Mouse (Mus musculus): Measurements from ENCODE around the gene Slc36a3. TPM values are rescaled to one million over a fixed set of nuclear protein-coding genes. Genes with fewer than 3 reads are reported as not detected.
"Not testable (repeated sequence)": the region's sequence is repeated elsewhere in the genome, so short reads cannot be mapped to it uniquely, and the experiment has no call there.

The Slc36a3 gene
- total RNA-seq, 1 experiment from 2014 or later = 1.0 TPM

DNA sequence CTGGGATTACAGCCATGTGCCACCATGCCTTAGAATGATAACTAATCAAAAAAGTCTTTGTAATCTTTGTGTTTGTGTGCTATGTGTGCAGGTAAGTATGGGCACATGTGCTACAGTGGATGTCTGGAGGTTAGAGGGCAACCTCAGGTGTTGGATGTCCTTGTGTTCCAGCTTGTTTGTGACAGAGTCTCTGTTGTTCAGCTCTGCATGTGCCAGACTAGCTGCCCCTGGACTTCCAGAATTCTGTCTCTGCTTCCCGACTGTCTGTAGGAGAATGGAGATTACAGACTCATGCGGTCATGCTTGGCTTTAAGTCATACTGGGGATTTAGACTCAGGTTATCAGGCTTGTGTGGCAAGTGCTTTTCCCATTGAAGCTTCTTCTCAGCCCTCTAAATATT is 37.2 kb downstream of the Slc36a3 start:
- ATAC-seq (ENCODE audit: extremely low read depth, insufficient number of reproducible peaks, low FRiP score, poor library complexity, severe bottlenecking) = no peak

DNA sequence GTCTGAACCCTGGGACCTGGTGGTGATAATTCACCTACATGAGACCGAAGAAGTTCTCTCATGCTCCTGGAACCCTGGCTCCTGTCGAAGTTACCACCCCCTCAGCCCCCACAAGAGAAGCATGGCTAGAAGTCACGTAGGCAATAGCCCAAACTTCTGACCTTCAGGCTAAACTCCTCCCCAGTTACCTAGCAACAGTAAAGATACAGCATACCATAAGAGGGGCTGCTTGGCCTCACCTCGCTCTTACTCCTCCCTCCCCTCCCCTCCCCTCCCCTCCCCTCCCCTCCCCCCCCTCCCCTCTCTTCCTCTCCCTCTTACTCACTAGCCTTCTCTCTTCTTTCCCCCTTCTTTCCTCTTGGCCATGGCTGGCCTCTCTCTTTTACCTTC is 37.7 kb downstream of the Slc36a3 start:
- ATAC-seq (ENCODE audit: extremely low read depth, insufficient number of reproducible peaks, low FRiP score, poor library complexity, severe bottlenecking) = not testable (repeated sequence)

DNA sequence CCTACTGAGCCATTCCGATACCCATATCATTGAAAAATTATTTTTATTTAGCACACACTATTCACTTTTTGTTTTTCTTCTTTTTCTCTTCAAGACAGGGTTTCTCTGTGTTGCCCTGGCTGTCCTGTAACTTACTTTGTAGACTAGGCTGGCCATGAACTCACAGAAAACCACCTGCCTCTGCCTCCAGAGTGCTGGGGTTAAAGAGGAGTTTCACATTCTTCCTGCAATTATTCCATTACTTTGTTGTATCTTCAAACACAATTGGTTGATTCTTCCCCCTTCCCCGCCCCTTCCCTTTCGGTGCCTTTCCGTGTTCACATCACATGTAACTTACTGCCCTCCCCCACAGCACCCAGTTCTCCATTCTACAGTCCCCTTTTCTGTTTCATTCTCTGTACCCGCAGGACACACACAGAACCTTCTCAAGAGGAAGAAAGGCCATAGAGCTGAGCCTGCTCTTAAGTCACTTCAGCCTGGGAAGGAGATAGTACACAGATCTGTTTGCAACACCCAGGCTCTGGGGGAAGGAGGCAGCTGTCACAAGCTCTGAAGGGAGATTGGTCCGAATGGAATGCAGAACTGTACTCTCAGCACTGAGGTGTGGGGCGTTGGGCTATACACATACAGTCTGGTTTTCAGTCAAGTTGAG is 38.2 kb downstream of the Slc36a3 start:
- ATAC-seq (ENCODE audit: extremely low read depth, insufficient number of reproducible peaks, low FRiP score, poor library complexity, severe bottlenecking) = peak; percentile 91

DNA sequence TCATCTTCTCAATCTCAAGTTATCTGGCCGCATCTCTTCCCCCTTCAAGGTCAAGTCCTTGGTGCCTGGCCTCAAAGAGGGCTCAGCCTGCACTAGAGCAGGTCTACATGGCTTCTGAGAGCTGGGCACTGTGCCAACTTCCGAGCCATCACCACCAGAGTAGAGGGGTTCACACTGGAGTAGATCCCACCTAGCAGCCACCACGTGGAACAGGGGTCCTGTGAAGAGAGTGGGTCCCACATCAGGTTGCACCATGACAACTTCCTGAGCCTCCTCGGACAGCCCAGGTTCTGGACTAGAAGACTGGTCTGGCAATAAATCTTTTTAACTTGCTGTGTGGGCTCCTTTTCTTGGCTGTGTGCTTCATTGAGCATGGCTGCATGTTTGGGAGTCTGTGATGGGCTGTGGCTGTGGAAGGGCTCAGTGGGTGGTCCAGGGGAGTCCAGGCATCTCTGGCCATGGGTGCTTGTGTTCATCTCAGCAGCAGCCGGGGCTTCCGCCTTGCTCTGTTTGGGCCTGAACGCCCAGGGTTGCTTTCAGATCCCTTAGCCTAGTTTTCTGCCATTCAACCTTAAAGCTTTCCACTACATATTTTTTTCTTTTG is 40.8 kb downstream of the Slc36a3 start:
- no peak for ATAC-seq (ENCODE audit: extremely low read depth, insufficient number of reproducible peaks, low FRiP score, poor library complexity, severe bottlenecking)

DNA sequence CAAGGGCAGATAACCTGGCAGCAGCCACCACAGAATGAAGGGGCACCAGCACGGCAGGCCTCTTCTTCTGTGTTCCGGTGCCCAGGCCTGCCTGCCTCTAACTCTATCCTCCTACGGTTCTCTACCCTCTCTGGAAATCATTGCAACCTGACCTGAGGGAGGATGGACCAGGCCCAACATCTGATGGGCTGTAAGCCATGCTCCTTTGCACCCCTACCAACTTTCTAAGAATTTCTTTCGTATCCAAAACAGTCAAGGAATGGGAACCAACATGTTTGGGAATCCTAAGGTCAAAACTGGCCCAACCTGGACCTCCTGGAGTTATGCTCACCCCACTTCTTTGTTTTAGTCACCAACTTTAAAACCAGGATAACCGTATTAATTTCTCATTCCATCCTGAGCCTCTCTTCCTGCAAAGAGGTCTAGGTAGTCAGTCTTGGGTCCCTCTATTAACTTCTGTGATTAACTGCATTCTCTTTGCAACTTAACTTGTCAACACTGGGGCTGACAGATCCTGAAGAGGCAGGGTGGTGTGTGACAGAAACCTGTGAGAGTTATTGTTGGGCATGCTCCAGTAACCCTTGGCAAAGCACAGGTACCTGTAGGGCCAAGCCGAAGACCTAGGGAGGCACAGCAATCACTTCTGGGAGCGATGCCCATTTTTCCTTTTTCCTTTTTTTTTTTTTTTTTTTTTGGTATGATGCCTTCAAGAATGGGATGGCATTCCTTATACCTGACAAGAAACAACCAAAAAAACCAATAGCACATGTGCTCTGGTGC is 41.8 kb downstream of the Slc36a3 start:
- no peak for ATAC-seq (ENCODE audit: extremely low read depth, insufficient number of reproducible peaks, low FRiP score, poor library complexity, severe bottlenecking)

DNA sequence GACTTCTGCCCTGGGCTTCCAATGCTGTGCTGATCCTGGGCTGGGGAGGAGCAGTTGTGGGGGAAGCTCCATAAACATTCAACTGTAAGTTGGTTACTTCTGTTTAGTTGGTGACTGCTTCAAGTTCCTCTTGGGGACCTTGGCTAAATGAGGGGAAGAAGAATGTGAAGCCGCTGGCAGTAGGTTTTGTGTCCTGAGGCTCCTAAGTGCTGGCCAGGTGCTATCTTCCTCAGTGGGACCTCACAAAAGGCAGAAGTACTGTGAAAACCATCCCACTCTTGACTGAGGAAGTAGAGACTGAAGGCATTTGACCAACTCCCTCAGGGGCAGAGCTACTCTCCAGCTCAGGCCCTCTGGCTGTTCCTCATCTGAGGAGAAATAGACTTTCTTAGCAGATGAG is 44.9 kb downstream of the Slc36a3 start:
- ATAC-seq (ENCODE audit: extremely low read depth, insufficient number of reproducible peaks, low FRiP score, poor library complexity, severe bottlenecking) = peak; percentile 58

DNA sequence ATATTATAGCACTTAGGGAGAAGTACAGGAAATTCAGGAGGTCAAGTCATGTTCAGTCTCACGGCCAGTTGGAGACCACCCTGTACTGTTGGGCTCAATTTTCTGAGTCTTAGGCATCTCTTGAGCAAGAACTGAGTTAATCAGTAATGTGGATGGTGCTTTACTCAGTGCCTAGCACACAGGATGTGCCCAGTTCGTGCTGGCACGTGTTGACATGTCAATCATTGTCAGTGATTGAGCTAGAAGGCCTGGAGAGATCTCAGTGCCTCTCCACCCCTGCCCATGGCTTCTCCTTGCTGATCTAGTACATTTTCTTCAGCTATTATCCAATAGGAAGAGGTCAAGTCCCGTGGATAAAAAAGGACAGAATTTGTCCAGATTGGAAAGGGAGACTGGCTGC is 46.1 kb downstream of the Slc36a3 start:
- no peak for ATAC-seq (ENCODE audit: extremely low read depth, insufficient number of reproducible peaks, low FRiP score, poor library complexity, severe bottlenecking)

DNA sequence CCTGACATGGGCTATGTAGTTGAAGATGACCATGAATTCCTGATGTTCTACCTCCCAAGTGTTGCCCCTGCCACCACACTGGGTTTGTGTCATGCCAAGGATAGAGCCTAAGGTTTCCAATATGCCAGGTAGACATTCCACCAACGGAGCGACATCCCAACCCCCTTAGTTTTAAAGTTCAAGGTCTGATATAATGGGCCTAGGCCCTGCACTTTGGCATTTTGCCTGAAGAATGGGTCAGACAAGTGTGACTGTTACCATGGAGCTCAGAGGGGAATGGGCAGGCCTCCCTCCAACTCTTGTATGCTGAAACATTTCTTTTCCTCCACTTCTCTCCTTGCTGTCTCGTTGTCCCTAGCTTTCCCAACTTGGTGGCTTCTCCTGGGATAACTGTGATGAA is 48.3 kb downstream of the Slc36a3 start:
- ATAC-seq (ENCODE audit: extremely low read depth, insufficient number of reproducible peaks, low FRiP score, poor library complexity, severe bottlenecking) = no peak

DNA sequence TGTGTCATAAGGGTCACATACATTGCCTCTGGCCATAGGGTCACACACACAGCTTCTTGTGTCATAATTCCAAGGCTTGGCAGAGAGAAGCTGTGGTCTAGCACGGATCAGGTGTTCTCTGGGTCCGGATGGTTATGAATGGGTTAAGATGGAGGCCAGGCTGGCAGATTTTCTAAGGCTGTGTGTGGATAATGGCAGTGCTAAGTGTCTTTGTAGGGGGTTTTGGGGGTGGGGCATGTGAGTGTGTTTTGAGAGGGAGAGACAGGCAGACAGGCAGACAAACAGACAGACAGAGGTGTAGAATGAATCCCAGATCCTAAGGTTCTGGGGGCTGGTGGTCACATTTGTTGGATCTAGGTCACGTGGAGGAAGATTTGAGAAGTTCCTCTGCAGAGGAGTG is 49.5 kb downstream of the Slc36a3 start:
- no peak for ATAC-seq (ENCODE audit: extremely low read depth, insufficient number of reproducible peaks, low FRiP score, poor library complexity, severe bottlenecking)

DNA sequence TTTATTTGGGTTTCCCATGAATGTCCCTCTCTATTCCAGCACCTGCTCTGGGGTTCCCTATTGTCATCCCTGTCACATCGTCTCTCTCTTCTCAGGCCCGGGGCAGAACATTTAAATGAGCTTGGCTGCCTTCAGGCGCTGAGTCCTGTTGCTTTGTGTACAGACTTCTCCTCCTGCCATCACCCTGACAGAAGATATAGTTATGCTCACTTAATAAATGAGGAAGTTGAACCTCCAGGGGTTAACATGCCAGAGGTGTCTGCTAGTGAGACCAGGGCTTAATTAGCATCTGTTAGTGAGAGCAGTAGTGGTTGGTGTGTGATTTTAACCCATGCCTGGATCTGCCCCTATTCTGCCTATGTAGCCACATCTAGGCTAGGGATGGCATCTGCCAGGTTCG is 51.6 kb downstream of the Slc36a3 start:
- ATAC-seq (ENCODE audit: extremely low read depth, insufficient number of reproducible peaks, low FRiP score, poor library complexity, severe bottlenecking) = peak; percentile 45

DNA sequence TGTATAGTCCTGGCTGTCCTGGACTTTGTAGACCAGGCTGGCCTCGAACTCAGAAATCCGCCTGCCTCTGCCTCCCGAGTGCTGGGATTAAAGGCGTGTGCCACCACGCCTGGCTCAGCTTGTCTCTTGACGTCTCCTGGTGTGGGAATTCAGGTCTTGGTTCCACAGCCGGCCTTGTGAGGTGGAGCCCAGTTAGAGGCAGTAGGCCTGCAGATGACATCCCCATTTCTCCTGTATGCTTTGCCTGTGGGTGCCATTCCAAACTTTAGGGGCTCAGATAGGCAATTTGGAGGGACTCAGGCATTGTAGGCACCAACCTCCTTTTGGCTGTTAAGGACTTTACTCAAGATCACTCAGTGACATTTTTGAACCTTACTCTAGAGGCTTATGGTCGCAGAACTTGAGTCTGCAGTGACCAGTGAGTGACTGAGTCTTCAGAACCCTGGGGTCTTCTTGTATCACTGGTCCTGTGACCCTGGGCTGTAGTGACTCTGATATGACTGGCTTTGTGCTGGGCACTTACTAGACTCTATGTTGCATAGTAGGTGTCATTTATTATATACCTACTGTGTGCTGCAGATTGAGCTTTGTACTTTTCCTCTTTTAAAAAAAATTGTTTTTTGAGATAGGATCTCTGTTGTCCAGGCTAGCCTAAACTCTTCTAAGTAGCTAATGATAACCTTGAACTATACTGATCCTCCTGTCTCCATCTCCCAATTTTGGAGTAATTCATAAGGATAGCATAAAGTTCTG is 52.3 kb downstream of the Slc36a3 start:
- no peak for ATAC-seq (ENCODE audit: extremely low read depth, insufficient number of reproducible peaks, low FRiP score, poor library complexity, severe bottlenecking)

DNA sequence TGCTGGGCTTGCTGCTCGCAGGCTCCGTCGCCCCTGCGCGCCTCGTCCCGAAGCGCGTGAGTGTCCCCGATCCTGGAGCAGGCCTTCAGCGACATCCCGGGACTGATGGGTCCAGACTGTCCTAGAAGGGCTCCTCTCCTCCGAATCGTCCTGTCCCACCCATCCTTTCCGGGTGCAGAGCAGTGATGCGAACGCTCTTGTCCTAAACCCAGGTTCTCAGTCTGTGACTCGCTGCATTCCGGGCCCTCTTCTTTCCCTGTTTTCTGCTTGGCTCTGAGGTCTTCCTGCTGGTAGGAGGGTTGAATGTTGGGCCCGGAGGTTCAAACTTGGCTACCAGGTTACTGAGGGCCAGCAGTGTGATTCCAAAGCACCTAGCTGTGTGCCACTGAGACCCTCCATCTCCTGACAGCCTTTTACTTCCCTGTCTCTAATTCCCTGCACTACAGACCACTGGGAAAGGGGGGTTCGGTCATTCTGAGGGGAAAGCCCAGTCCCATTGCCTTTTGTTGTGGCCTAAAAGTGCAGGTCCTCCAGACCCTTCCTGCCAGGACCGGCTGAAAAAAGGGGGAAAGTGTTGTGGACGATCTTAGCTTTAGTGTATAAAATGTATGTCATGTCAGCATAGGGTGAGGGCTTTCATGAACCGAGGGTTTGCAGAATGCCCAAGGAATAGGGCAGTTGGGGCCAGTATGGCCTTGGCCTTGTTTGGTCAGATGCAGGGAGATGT is 53.2 kb downstream of the Slc36a3 start:
- ATAC-seq (ENCODE audit: extremely low read depth, insufficient number of reproducible peaks, low FRiP score, poor library complexity, severe bottlenecking) = no peak

DNA sequence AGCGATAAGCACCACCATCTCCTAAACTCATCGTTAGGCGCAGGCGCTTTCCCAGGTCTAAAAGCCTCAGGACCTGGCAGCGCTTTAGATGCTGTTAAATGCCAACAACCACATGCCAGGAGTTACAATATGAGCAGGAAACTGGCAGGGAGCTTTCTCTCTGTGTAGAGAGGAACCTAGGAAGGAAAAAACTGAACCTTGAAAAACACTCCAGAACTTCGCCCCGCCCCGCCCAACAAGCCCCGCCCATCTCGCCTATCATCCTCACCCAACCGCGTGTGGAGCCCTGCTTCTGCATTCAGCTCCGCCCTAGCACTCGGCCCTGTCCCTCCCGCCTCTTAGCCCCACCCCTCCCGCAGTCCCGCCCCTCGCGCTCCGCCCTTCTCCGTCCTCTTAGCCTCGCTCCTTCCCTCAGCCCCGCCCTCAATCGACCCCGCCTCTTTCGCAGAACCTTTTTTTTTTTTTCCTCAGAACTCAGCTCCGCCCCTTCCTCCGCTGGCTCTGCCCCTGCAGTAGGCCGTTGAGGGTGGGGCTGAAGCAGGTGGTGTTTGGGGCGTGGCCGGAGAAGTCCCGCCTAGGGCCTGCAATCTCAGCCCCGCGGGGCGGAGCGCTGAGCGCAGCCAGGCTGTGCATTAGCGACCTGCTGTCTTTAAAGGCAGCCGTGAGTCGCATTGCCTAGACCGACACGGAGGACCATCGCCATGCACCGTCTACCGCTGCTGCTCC is 53.9 kb downstream of the Slc36a3 start, which contains the start of gene Gm2a:
TSS of gene Gm2a (plus strand) at position 653 of the 726 bp plus-strand sequence.
- ATAC-seq (ENCODE audit: extremely low read depth, insufficient number of reproducible peaks, low FRiP score, poor library complexity, severe bottlenecking) = peak; percentile 88

DNA sequence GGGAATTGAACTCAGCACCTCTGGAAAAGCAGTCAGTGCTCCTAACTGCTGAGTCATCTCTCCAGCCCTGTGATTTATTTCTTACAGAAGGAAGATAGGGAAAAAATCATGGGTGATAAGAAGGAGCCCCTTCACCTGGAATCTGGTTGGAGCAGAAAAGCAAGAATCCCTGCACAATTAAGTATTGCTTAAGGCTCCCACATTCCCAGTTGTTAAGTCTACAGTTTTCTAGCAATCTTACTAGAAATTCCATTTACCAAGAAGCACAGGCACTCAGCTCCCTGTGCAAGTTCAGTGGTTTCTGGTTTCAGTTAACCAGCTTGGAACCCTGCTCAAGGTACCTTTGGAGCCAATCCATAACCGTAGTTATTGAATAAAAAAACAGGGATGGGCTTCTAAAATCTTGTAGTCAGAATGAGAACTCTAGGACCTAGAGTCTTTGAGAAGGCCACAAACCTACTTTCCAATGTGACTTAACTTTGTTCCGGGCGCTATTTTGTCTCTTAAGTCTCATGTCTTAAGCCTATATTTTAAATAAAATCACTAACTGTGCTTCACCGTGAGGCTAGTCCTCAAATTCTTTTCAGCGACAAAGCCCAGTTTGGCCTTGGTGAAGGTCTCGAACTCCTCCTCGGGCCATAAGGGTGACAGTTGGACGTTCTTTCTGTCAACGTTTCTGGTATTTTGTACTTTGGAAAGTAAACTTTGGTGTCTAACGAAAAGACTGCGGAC is 54.6 kb downstream of the Slc36a3 start:
- no peak for ATAC-seq (ENCODE audit: extremely low read depth, insufficient number of reproducible peaks, low FRiP score, poor library complexity, severe bottlenecking)

DNA sequence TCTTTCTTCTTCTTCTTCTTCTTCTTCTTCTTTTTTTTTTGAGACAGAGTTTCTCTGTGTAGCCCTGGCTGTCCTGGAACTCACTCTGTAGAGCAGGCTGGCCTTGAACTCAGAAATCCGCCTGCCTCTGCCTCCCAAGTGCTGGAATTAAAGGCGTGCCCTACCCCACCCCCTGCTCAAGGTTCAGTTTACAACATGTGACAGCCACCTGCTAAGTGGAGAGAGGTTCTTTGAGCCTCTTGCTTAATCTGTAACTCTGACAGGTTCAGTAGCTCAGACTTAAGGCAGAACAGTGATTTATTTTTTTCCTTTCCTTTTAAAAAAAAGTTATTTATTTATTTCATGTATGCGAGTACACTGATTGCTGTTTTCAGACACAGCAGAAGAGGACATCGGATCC is 55.2 kb downstream of the Slc36a3 start:
- not testable (repeated sequence) for ATAC-seq (ENCODE audit: extremely low read depth, insufficient number of reproducible peaks, low FRiP score, poor library complexity, severe bottlenecking)

DNA sequence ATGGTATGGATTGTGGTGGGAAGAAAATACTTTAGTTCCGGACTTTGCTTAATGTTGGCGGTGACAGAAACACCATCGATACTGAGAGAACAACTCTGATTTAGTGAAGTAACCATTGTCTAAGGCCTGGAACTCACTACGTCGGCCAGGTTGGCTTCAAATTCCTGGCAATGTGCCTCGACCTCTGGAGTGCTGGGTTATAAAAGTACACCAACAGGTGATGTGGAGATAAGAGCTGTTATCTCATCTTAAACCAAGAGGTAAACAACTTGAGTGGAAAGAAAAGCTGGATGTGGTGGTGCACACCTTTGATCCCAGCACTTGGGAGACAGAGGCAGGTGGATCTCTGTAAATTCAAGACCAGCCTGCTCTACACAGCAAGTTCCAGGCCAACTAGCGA is 58.4 kb downstream of the Slc36a3 start:
- no peak for ATAC-seq (ENCODE audit: extremely low read depth, insufficient number of reproducible peaks, low FRiP score, poor library complexity, severe bottlenecking)

DNA sequence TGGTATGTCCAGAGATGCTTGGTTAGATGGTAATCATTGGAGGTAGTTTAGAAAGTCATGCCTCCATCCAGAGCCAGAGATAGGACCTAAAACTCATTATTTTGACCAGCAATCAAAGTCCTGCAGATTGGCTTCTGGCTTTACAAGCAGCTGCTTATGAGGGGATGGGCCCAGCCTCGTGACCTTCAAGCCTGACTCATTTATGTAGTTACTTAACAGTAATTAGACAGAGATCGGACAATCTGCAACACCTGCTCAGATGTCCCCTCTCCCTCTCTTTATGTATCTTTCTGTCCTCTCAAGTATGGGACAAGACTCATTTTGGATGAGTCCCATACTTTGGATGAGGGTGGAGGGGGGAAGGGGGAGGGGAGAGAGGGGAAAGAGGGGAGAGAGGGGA is 61.6 kb downstream of the Slc36a3 start:
- ATAC-seq (ENCODE audit: extremely low read depth, insufficient number of reproducible peaks, low FRiP score, poor library complexity, severe bottlenecking) = no peak

DNA sequence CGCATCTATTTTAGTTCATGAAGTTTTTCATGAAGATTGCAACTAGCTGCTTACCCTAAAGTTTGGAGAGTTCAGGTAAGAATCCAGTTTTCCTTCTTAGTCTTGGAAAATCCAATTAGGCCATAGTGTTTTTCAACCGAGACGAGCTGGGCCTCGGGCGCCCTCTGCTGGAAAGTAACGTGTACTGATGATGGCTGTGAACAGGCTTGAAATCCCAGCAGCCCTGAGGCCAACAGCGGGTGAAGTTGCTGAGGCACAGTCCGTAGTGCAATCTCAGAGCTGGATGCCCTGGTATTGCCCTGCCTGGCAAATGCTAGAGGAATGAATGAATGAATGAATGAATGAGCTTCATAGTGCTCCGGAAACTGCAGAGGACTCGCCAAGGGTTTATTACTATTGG is 64.5 kb downstream of the Slc36a3 start:
- ATAC-seq (ENCODE audit: extremely low read depth, insufficient number of reproducible peaks, low FRiP score, poor library complexity, severe bottlenecking) = peak; percentile 73
